Mouse (Mus musculus): ENCODE data around the gene Cttnbp2nl.

The Cttnbp2nl gene

GRCm38 (mm10) chr3:105052937-105053697 lies at the start of gene Cttnbp2nl:
Gene Cttnbp2nl, minus strand, starts transcription at chr3:105053146.
- DNase-seq, result peak; percentile 90 to 93

GRCm38 (mm10) chr3:105100270-105100589 lies 47.3 kb upstream of the Cttnbp2nl start:
- DNase-seq, result no peak

GRCm38 (mm10) chr3:105099526-105100269 lies 46.8 kb upstream of the Cttnbp2nl start:
- no peak for DNase-seq

- DNase-seq, result no peak
These were observed 44.6 kb upstream of the Cttnbp2nl start for GRCm38 (mm10) chr3:105097581-105097980.

GRCm38 (mm10) chr3:105095026-105095425 lies 42.1 kb upstream of the Cttnbp2nl start:
- DNase-seq, result no peak

GRCm38 (mm10) chr3:105094448-105094847 lies 41.5 kb upstream of the Cttnbp2nl start:
- no peak for DNase-seq

GRCm38 (mm10) chr3:105092721-105093505 lies 40.0 kb upstream of the Cttnbp2nl start:
- DNase-seq, result no peak

GRCm38 (mm10) chr3:105090981-105091380 lies 38.0 kb upstream of the Cttnbp2nl start:
- peak; percentile 8 to 9 for DNase-seq

GRCm38 (mm10) chr3:105090147-105090546 lies 37.2 kb upstream of the Cttnbp2nl start:
- no peak for DNase-seq

- no peak for DNase-seq
These were observed 35.7 kb upstream of the Cttnbp2nl start for GRCm38 (mm10) chr3:105088638-105089037.

- DNase-seq, result no peak
These were observed 34.4 kb upstream of the Cttnbp2nl start for GRCm38 (mm10) chr3:105087344-105087743.

GRCm38 (mm10) chr3:105078231-105078826 lies 25.4 kb upstream of the Cttnbp2nl start:
- DNase-seq, result no peak

GRCm38 (mm10) chr3:105075796-105076195 lies 22.9 kb upstream of the Cttnbp2nl start:
- no peak for DNase-seq

- no peak for DNase-seq
These were observed 19.6 kb upstream of the Cttnbp2nl start for GRCm38 (mm10) chr3:105072536-105072935.

GRCm38 (mm10) chr3:105071251-105071650 lies 18.3 kb upstream of the Cttnbp2nl start:
- no peak for DNase-seq

GRCm38 (mm10) chr3:105070553-105070952 lies 17.6 kb upstream of the Cttnbp2nl start:
- DNase-seq, result no peak

- no peak for DNase-seq
These were observed 13.6 kb upstream of the Cttnbp2nl start, which contains the start of gene 4930564D02Rik for GRCm38 (mm10) chr3:105066544-105066943. Gene 4930564D02Rik, plus strand, starts transcription at chr3:105066844.

- DNase-seq, result no peak
These were observed 9.7 kb upstream of the Cttnbp2nl start for GRCm38 (mm10) chr3:105062676-105063075.

- DNase-seq, result no peak
These were observed 9.0 kb upstream of the Cttnbp2nl start for GRCm38 (mm10) chr3:105061991-105062390.

GRCm38 (mm10) chr3:105061496-105061895 lies 8.6 kb upstream of the Cttnbp2nl start:
- DNase-seq, result no peak

GRCm38 (mm10) chr3:105060992-105061391 lies 8.0 kb upstream of the Cttnbp2nl start:
- DNase-seq, result no peak

- DNase-seq, result no peak
These were observed 7.0 kb upstream of the Cttnbp2nl start for GRCm38 (mm10) chr3:105059911-105060310.
